Mouse (Mus musculus) kidney, adult 2 months (tissue): ENCODE data around the gene Esrrg. TPM values are rescaled to one million over a fixed set of nuclear protein-coding genes. Genes with fewer than 3 reads are reported as not detected.

Experiments used
- DNase-seq: peaks from one replicate; pipeline ENCODE4 v3.0.0; 2021
- H3K27ac ChIP-seq: fragments of 200-500 bp; 2 replicates; pipeline ENCODE4 v1.5.1; 2012; ENCODE audit warnings: low read depth, low read length, control low read depth, inconsistent platforms; ENCODE audit not compliant: insufficient read depth
- H3K27me3 ChIP-seq: fragments of 200-500 bp; replicated peaks from 2 replicates; pipeline ENCODE4 v1.6.1; 2012; ENCODE audit warnings: mild to moderate bottlenecking, moderate library complexity, low read length, inconsistent platforms; ENCODE audit not compliant: control insufficient read depth, insufficient read depth
- H3K36me3 ChIP-seq: fragments of 200-500 bp; 2 replicates; pipeline ENCODE4 v1.6.1; 2012; ENCODE audit warnings: mild to moderate bottlenecking, moderate library complexity, low read length, inconsistent platforms; ENCODE audit not compliant: control insufficient read depth, insufficient read depth
- H3K4me1 ChIP-seq: fragments of 200-500 bp; 2 replicates; pipeline ENCODE4 v1.6.1; 2011; ENCODE audit warnings: low read length; ENCODE audit not compliant: control insufficient read depth, insufficient read depth
- H3K4me3 ChIP-seq: fragments of 200-500 bp; 2 replicates; pipeline ENCODE4 v1.5.1; 2011; ENCODE audit warnings: mild to moderate bottlenecking, low read depth, low read length, control low read depth; ENCODE audit not compliant: insufficient read depth
- CTCF ChIP-seq: fragments of 200-500 bp; conservative IDR thresholded peaks from 2 replicates; pipeline ENCODE4 v1.5.1; 2011; ENCODE audit warnings: low read depth, mild to moderate bottlenecking, control low read depth, low read length, moderate library complexity, mixed read lengths; ENCODE audit not compliant: insufficient read depth, insufficient read length
- POLR2A ChIP-seq: fragments of 200-500 bp; IDR thresholded peaks from one replicate; pipeline ENCODE4 v1.6.1; 2011; ENCODE audit warnings: low read depth, low read length, control low read depth
- WGBS: fragments of 180-500 bp; shearing (Covaris S2); methylation state at CpG from one replicate; pipeline ENCODE4 v1.1.7; 2018; 5-methylcytosine and 5-hydroxymethylcytosine counted together
- polyA plus RNA-seq: library from polyadenylated mRNA; depleted of rRNA; stranded (reverse); fragments of >200 nt; gene quantifications from 2 replicates; pipeline ENCODE4 v1.2.3, GENCODE M21; 2012

Gene Esrrg
- polyA plus RNA-seq, 1 experiment: 24.2 TPM

- Histone ChIP-seq H3K4me1 (no peaks in the 10 kb centered on the region), H3K4me3 (no peak overlapping the region), H3K27me3 (no peaks in the 10 kb centered on the region), H3K27ac (no peak overlapping the region), H3K36me3 (no peaks in the 10 kb centered on the region)
- TF ChIP-seq CTCF: no peak
- TF ChIP-seq POLR2A: no peak
- no peak for DNase-seq
Measured at GRCm38 (mm10) chr1:188163058-188163457, 554.5 kb downstream of the Esrrg start.

- no peak for DNase-seq
- no peak for TF ChIP-seq CTCF
- TF ChIP-seq POLR2A: no peak
- no peaks in the 10 kb centered on the region for H3K36me3 ChIP-seq
- no peak overlapping the region for H3K27ac ChIP-seq
- H3K4me1 ChIP-seq: no peaks in the 10 kb centered on the region
- H3K4me3 ChIP-seq: no peak overlapping the region
- H3K27me3 ChIP-seq: no peaks in the 10 kb centered on the region
- 75% methylated on average over 6 of the region's 6 CpGs for WGBS
Measured at GRCm38 (mm10) chr1:188164251-188164650, 555.7 kb downstream of the Esrrg start.

DNA sequence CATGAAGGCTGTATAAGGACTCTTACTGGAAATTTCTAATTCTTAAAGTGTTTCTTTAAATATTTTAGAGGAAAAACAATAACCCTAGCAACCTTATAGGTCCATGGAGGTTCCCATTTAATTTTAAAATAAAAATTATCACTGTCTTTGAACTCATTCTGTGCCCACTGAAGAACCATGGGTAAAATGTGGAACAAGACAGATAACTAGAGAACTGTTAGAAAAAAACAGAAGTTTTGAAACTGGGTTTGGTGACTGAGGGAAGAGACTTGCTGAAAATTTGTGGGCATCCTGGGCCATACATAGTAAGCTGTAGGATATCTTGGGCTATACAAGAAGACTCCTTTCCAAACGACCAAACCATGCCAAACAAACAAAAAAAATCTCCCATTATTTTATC, 565.3 kb downstream of the Esrrg start:
- Histone ChIP-seq H3K4me3 (no peak overlapping the region), H3K27ac (no peak overlapping the region), H3K4me1 (no peaks in the 10 kb centered on the region), H3K27me3 (no peaks in the 10 kb centered on the region), H3K36me3 (no peaks in the 10 kb centered on the region; the same call in 1 of the 2 replicates)
- 60% methylated on average over 1 of the region's 1 CpGs for WGBS
- DNase-seq: no peak
- TF ChIP-seq POLR2A (no peak), CTCF (no peak)

GRCm38 (mm10) chr1:188182951-188183350, 574.4 kb downstream of the Esrrg start:
- no peak overlapping the region for H3K4me3 ChIP-seq
- H3K4me1 ChIP-seq: no peaks in the 10 kb centered on the region
- WGBS: 90% methylated on average over 5 of the region's 5 CpGs
- no peak for DNase-seq
- H3K27me3 ChIP-seq: no peaks in the 10 kb centered on the region
- TF ChIP-seq CTCF (no peak), POLR2A (no peak)
- no peaks in the 10 kb centered on the region for H3K36me3 ChIP-seq
- H3K27ac ChIP-seq: no peak overlapping the region

DNA sequence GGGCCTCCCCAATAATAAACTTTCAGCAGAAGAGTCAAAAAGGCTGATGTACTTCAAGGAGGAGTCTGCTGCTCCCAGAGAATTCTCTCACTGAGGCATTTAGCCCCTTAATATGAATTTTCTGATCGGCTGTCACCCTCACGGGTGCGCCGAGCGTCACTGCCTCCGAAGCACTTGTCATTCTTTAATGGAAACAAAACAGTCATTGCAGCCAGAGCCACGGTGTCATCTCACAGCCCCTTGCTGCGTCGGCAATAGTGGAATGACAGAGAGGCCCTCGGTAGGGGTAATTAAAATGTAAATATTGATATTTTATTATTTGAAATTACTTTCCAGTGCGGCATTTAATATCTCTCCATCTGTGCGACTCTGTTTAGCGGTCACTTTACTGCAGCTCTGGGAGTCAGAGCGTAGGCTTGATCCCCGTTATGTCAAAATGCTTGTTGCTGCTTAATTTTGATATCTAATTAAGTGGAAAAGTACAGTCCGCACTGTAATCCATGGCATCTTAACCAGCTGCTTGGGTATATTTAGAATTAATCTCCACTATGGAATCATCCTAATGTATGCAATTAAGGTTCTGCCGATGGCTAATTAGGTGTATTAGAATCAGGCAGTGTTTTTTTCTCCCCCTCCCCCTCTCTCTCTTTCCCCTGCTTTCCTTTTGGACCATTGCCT, 578.0 kb downstream of the Esrrg start:
- no peak overlapping the region for H3K4me3 ChIP-seq
- no peaks in the 10 kb centered on the region for H3K36me3 ChIP-seq
- no peak for DNase-seq
- no peaks in the 10 kb centered on the region for H3K27me3 ChIP-seq
- H3K27ac ChIP-seq: no peak overlapping the region
- 73% methylated on average over 17 of the region's 17 CpGs for WGBS
- H3K4me1 ChIP-seq: no peaks in the 10 kb centered on the region
- TF ChIP-seq POLR2A (no peak), CTCF (no peak)

DNA sequence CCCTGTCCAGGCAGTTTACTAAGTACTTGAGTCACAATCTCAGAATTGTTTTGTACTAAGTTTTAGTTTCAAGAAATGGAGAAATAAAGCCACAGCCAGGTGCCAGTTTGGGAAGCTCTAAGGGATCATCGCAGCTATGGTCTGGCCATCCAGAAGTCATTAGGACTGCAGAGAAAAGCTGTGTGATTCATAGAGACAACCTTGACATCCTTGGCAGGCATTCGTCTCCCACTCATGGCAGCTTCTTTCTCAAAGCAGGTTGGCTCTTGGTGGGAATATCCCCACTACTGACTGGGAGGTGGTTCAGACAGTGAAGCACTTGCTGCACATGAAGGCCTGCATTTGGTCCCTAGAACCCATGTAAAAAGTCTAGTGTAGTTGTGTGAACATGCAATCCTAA, 584.4 kb downstream of the Esrrg start:
- Histone ChIP-seq H3K27ac (no peak overlapping the region), H3K27me3 (no peaks in the 10 kb centered on the region), H3K36me3 (no peaks in the 10 kb centered on the region), H3K4me3 (no peak overlapping the region), H3K4me1 (no peaks in the 10 kb centered on the region)
- TF ChIP-seq POLR2A (no peak), CTCF (no peak)
- no peak for DNase-seq
- WGBS: 95% methylated on average over 2 of the region's 2 CpGs

- WGBS: 34% methylated on average over 6 of the region's 6 CpGs
- TF ChIP-seq POLR2A (no peak), CTCF (no peak)
Measured at GRCm38 (mm10) chr1:188207421-188207820, 598.8 kb downstream of the Esrrg start.

More at GRCm38 (mm10) chr1:188207421-188207820, 598.8 kb downstream of the Esrrg start:
- no peak for DNase-seq
- no peak overlapping the region for H3K4me3 ChIP-seq
- H3K27me3 ChIP-seq: no peaks in the 10 kb centered on the region
- no peak overlapping the region for H3K27ac ChIP-seq
- H3K4me1 ChIP-seq: no peaks in the 10 kb centered on the region
- H3K36me3 ChIP-seq: no peaks in the 10 kb centered on the region
